Mouse (Mus musculus): Measurements from ENCODE around the gene Mapk14. TPM values are rescaled to one million over a fixed set of nuclear protein-coding genes. Genes with fewer than 3 reads are reported as not detected.

The Mapk14 gene
- 25.2 and 31.0 TPM in 2 replicates for polyA plus RNA-seq (2015; fragmentation: Nextera tagmentation; extraction: Ambion mirVana)

GRCm38 (mm10) chr17:28690776-28691686 lies at the start of gene Mapk14:
Gene Mapk14 (plus strand): TSS chr17:28691329.
- Histone ChIP-seq H3K4me1 (peaks cover 44% of the 10 kb centered on the region), H3K27ac (replicated peaks) (peak within 1 kb of the TSS; percentile 95), H3K36me3 (no peaks in the 10 kb centered on the region), H3K4me2 (peak within 1 kb of the TSS; percentile 70), H3K4me3 (replicated peaks) (peak within 1 kb of the TSS; percentile 98), H3K27me3 (replicated peaks) (peaks cover 7% of the 10 kb centered on the region; the same call in 1 of the 2 replicates), H3K9me3 (replicated peaks) (no peaks in the 10 kb centered on the region), H3K9ac (replicated peaks) (peak within 1 kb of the TSS; percentile 96)
- ATAC-seq (ENCODE audit: low FRiP score) = peak; percentile 94
- WGBS = under 1% methylated on average over 84 of the region's 86 CpGs

GRCm38 (mm10) chr17:28643697-28644096 lies 47.4 kb upstream of the Mapk14 start:
- WGBS = 43% methylated on average over 3 of the region's 3 CpGs

GRCm38 (mm10) chr17:28644112-28644511 lies 47.0 kb upstream of the Mapk14 start:
- H3K9ac ChIP-seq (replicated peaks) = no peak overlapping the region
- WGBS = 56% methylated on average over 4 of the region's 4 CpGs
- H3K36me3 ChIP-seq = no peaks in the 10 kb centered on the region
- no peaks in the 10 kb centered on the region for H3K27me3 ChIP-seq (replicated peaks)
- no peak overlapping the region for H3K4me3 ChIP-seq (replicated peaks)
- ATAC-seq (ENCODE audit: low FRiP score) = no peak
- no peaks in the 10 kb centered on the region for H3K9me3 ChIP-seq (replicated peaks)
- H3K4me1 ChIP-seq = no peaks in the 10 kb centered on the region
- H3K27ac ChIP-seq (replicated peaks) = no peak overlapping the region
- H3K4me2 ChIP-seq = no peak overlapping the region

More at GRCm38 (mm10) chr17:28643697-28644096, 47.4 kb upstream of the Mapk14 start:
- Histone ChIP-seq H3K9ac (replicated peaks) (no peak overlapping the region), H3K36me3 (no peaks in the 10 kb centered on the region), H3K4me3 (replicated peaks) (no peak overlapping the region), H3K27ac (replicated peaks) (no peak overlapping the region), H3K4me1 (no peaks in the 10 kb centered on the region), H3K27me3 (replicated peaks) (no peaks in the 10 kb centered on the region), H3K4me2 (no peak overlapping the region), H3K9me3 (replicated peaks) (no peaks in the 10 kb centered on the region)
- no peak for ATAC-seq (ENCODE audit: low FRiP score)

GRCm38 (mm10) chr17:28646221-28646620 lies 44.9 kb upstream of the Mapk14 start:
- 75% methylated on average over 3 of the region's 3 CpGs for WGBS
- no peak for ATAC-seq (ENCODE audit: low FRiP score)

GRCm38 (mm10) chr17:28648607-28649370 lies 42.3 kb upstream of the Mapk14 start:
- Histone ChIP-seq H3K9ac (replicated peaks) (no peak overlapping the region), H3K36me3 (no peaks in the 10 kb centered on the region), H3K4me3 (replicated peaks) (no peak overlapping the region), H3K9me3 (replicated peaks) (no peaks in the 10 kb centered on the region), H3K27me3 (replicated peaks) (no peaks in the 10 kb centered on the region), H3K4me2 (no peak overlapping the region), H3K4me1 (no peaks in the 10 kb centered on the region), H3K27ac (replicated peaks) (no peak overlapping the region)
- no peak for ATAC-seq (ENCODE audit: low FRiP score)
- WGBS = 54% methylated on average over 6 of the region's 6 CpGs

More at GRCm38 (mm10) chr17:28646221-28646620, 44.9 kb upstream of the Mapk14 start:
- Histone ChIP-seq H3K4me1 (no peaks in the 10 kb centered on the region), H3K27me3 (replicated peaks) (no peaks in the 10 kb centered on the region), H3K9me3 (replicated peaks) (no peaks in the 10 kb centered on the region), H3K36me3 (no peaks in the 10 kb centered on the region), H3K9ac (replicated peaks) (no peak overlapping the region), H3K4me3 (replicated peaks) (no peak overlapping the region), H3K27ac (replicated peaks) (no peak overlapping the region), H3K4me2 (no peak overlapping the region)

GRCm38 (mm10) chr17:28650268-28650667 lies 40.9 kb upstream of the Mapk14 start:
- no peaks in the 10 kb centered on the region for H3K36me3 ChIP-seq
- H3K9ac ChIP-seq (replicated peaks) = no peak overlapping the region
- no peaks in the 10 kb centered on the region for H3K27me3 ChIP-seq (replicated peaks)
- H3K4me3 ChIP-seq (replicated peaks) = no peak overlapping the region
- H3K9me3 ChIP-seq (replicated peaks) = no peaks in the 10 kb centered on the region
- no peaks in the 10 kb centered on the region for H3K4me1 ChIP-seq
- ATAC-seq (ENCODE audit: low FRiP score) = no peak
- no peak overlapping the region for H3K27ac ChIP-seq (replicated peaks)
- 79% methylated on average over 3 of the region's 3 CpGs for WGBS
- H3K4me2 ChIP-seq = no peak overlapping the region

- peak; percentile 65 for ATAC-seq (ENCODE audit: low FRiP score)
- Histone ChIP-seq H3K4me1 (peaks cover 6% of the 10 kb centered on the region), H3K27me3 (replicated peaks) (no peaks in the 10 kb centered on the region), H3K9me3 (replicated peaks) (no peaks in the 10 kb centered on the region), H3K9ac (replicated peaks) (no peak overlapping the region), H3K27ac (replicated peaks) (peak overlapping the region; percentile 51), H3K4me3 (replicated peaks) (no peak overlapping the region), H3K36me3 (no peaks in the 10 kb centered on the region), H3K4me2 (no peak overlapping the region)
- WGBS = 34% methylated on average over 4 of the region's 4 CpGs
Observed at GRCm38 (mm10) chr17:28657936-28658335, 33.2 kb upstream of the Mapk14 start.

GRCm38 (mm10) chr17:28659564-28659963 lies 31.6 kb upstream of the Mapk14 start:
- no peaks in the 10 kb centered on the region for H3K9me3 ChIP-seq (replicated peaks)
- ATAC-seq (ENCODE audit: low FRiP score) = no peak
- H3K27me3 ChIP-seq (replicated peaks) = no peaks in the 10 kb centered on the region
- no peak overlapping the region for H3K9ac ChIP-seq (replicated peaks)
- peaks cover 6% of the 10 kb centered on the region for H3K4me1 ChIP-seq
- H3K4me2 ChIP-seq = no peak overlapping the region
- WGBS = 56% methylated on average over 6 of the region's 6 CpGs
- no peak overlapping the region for H3K4me3 ChIP-seq (replicated peaks)
- no peaks in the 10 kb centered on the region for H3K36me3 ChIP-seq
- no peak overlapping the region for H3K27ac ChIP-seq (replicated peaks)

- Histone ChIP-seq H3K36me3 (no peaks in the 10 kb centered on the region), H3K9ac (replicated peaks) (no peak overlapping the region), H3K27me3 (replicated peaks) (no peaks in the 10 kb centered on the region), H3K4me2 (no peak overlapping the region), H3K4me1 (no peaks in the 10 kb centered on the region), H3K27ac (replicated peaks) (no peak overlapping the region), H3K9me3 (replicated peaks) (no peaks in the 10 kb centered on the region), H3K4me3 (replicated peaks) (no peak overlapping the region)
- 87% methylated on average over 13 of the region's 13 CpGs for WGBS
- ATAC-seq (ENCODE audit: low FRiP score) = no peak
Observed at GRCm38 (mm10) chr17:28682311-28683084, 8.6 kb upstream of the Mapk14 start.

- Histone ChIP-seq H3K4me3 (replicated peaks) (no peak overlapping the region), H3K9me3 (replicated peaks) (no peaks in the 10 kb centered on the region), H3K9ac (replicated peaks) (no peak overlapping the region), H3K4me1 (no peaks in the 10 kb centered on the region), H3K36me3 (no peaks in the 10 kb centered on the region), H3K4me2 (no peak overlapping the region), H3K27me3 (replicated peaks) (peaks cover 4% of the 10 kb centered on the region; the same call in 1 of the 2 replicates), H3K27ac (replicated peaks) (no peak overlapping the region)
- no peak for ATAC-seq (ENCODE audit: low FRiP score)
- 64% methylated on average over 1 of the region's 1 CpGs for WGBS
Observed at GRCm38 (mm10) chr17:28683601-28684000, 7.5 kb upstream of the Mapk14 start.

GRCm38 (mm10) chr17:28684631-28685030 lies 6.5 kb upstream of the Mapk14 start:
- no peak overlapping the region for H3K27ac ChIP-seq (replicated peaks)
- ATAC-seq (ENCODE audit: low FRiP score) = no peak
- no peaks in the 10 kb centered on the region for H3K9me3 ChIP-seq (replicated peaks)
- no peak overlapping the region for H3K4me3 ChIP-seq (replicated peaks)
- no peaks in the 10 kb centered on the region for H3K36me3 ChIP-seq
- H3K4me1 ChIP-seq = peaks cover 7% of the 10 kb centered on the region
- H3K27me3 ChIP-seq (replicated peaks) = peaks cover 7% of the 10 kb centered on the region; the same call in 1 of the 2 replicates
- WGBS = 75% methylated on average over 19 of the region's 19 CpGs
- no peak overlapping the region for H3K9ac ChIP-seq (replicated peaks)
- no peak overlapping the region for H3K4me2 ChIP-seq

All from neural tube, embryonic 15.5 days (tissue).